Mouse (Mus musculus) heart, postnatal 0 days (tissue): ENCODE measurements around the gene Thap3. TPM values are rescaled to one million over a fixed set of nuclear protein-coding genes. Genes with fewer than 3 reads are reported as not detected.

Source experiments
- ATAC-seq: fragments of 200-750 bp; cut with Nextera tagmentation; 2 replicates; pipeline ENCODE4 v1.8.0; 2017; ENCODE audit warnings: low read depth, moderate number of reproducible peaks, moderate library complexity; ENCODE audit not compliant: insufficient read depth
- DNase-seq: peaks from one replicate; pipeline ENCODE4 v3.0.0-alpha.2; 2016; ENCODE audit warnings: low spot score
- H3K27ac ChIP-seq: fragments of 300-500 bp; sonication (generic); 2 replicates; pipeline ENCODE4 v1.5.1; 2014; ENCODE audit warnings: low read depth, mild to moderate bottlenecking
- H3K27me3 ChIP-seq: fragments of 300-500 bp; sonication (generic); 2 replicates; pipeline ENCODE4 v1.6.1; 2014; ENCODE audit warnings: low read length, mixed read lengths; ENCODE audit not compliant: control insufficient read depth, insufficient read depth
- H3K36me3 ChIP-seq: fragments of 300-500 bp; sonication (generic); replicated peaks from 2 replicates; pipeline ENCODE4 v1.6.1; 2014; ENCODE audit warnings: low read length, mixed read lengths; ENCODE audit not compliant: control insufficient read depth, insufficient read depth
- H3K4me1 ChIP-seq: fragments of 300-500 bp; sonication (generic); 2 replicates; pipeline ENCODE4 v1.6.1; 2014; ENCODE audit warnings: antibody characterized with exemption; ENCODE audit not compliant: control insufficient read depth, insufficient read depth
- H3K4me2 ChIP-seq: fragments of 300-500 bp; sonication (generic); 2 replicates; pipeline ENCODE4 v1.6.1; 2014; ENCODE audit warnings: low read depth, mild to moderate bottlenecking, low read length, moderate library complexity
- H3K4me3 ChIP-seq: fragments of 300-500 bp; sonication (generic); 2 replicates; pipeline ENCODE4 v1.5.1; 2014; ENCODE audit warnings: low read depth, low read length
- H3K9ac ChIP-seq: fragments of 300-500 bp; sonication (generic); replicated peaks from 2 replicates; pipeline ENCODE4 v1.6.1; 2014; ENCODE audit warnings: low read depth, low read length, mixed read lengths
- H3K9me3 ChIP-seq: fragments of 300-500 bp; sonication (generic); replicated peaks from 2 replicates; pipeline ENCODE4 v1.6.1; 2016; ENCODE audit warnings: low read length; ENCODE audit not compliant: control insufficient read depth
- CTCF ChIP-seq: IDR thresholded peaks from 2 replicates; pipeline ENCODE4 v1.5.1; 2016; ENCODE audit warnings: antibody characterized with exemption, control low read depth, low read depth
- EP300 ChIP-seq: IDR thresholded peaks from 2 replicates; pipeline ENCODE4 v1.6.1; 2016; ENCODE audit warnings: antibody characterized with exemption, low read depth
- WGBS: fragments of 180-500 bp; shearing (Covaris S2); extraction: QIAGEN DNeasy Blood & Tissue Kit; methylation state at CpG from one replicate; pipeline ENCODE4 v1.1.7; 2014; 5-methylcytosine and 5-hydroxymethylcytosine counted together
- polyA plus RNA-seq: library from polyadenylated mRNA; unstranded; fragments of >200 nt; fragmentation: Nextera tagmentation; extraction: Ambion mirVana; gene quantifications from 2 replicates; pipeline ENCODE4 v1.2.1, GENCODE M21; 2015
- total RNA-seq: library from RNA; depleted of rRNA; stranded (reverse); fragments of >200 nt; gene quantifications from 2 replicates; pipeline ENCODE4 v1.2.3, GENCODE M21; 2014; ENCODE audit warnings: low replicate concordance

Gene Thap3
- total and polyA plus RNA-seq, 2 experiments from 2014 or later: 22.0 to 23.2 TPM

DNA sequence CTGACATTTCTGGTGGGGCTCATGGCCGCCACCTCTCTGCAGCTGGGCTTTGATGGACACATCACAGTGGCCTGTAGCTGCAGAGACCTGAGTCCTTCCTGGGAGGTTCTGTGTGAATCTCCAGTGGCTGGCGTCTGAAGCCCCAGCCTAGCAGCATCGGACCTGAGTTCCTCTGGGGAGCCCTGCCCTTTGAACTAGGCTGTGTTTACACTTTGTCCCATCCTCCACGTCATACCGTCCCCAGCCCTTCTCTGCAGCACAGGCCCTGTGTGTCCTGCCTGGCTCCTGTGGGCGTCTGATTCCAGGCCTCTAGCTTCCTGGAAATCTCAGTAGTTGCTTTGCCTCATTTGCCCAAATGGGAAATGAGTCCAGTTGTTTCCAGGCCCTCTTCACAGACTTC, 35.6 kb downstream of the Thap3 start:
- no peak overlapping the region for H3K4me3 ChIP-seq
- H3K27me3 ChIP-seq: no peaks in the 10 kb centered on the region
- H3K27ac ChIP-seq: no peak overlapping the region
- no peak for TF ChIP-seq CTCF
- no peak for TF ChIP-seq EP300
- H3K9me3 ChIP-seq: no peaks in the 10 kb centered on the region
- peaks cover 56% of the 10 kb centered on the region for H3K36me3 ChIP-seq
- no peak overlapping the region for H3K4me2 ChIP-seq
- WGBS: 76% methylated on average over 6 of the region's 6 CpGs
- H3K9ac ChIP-seq: no peak overlapping the region
- DNase-seq (no peak), ATAC-seq (no peak)
- peaks cover 12% of the 10 kb centered on the region for H3K4me1 ChIP-seq

DNA sequence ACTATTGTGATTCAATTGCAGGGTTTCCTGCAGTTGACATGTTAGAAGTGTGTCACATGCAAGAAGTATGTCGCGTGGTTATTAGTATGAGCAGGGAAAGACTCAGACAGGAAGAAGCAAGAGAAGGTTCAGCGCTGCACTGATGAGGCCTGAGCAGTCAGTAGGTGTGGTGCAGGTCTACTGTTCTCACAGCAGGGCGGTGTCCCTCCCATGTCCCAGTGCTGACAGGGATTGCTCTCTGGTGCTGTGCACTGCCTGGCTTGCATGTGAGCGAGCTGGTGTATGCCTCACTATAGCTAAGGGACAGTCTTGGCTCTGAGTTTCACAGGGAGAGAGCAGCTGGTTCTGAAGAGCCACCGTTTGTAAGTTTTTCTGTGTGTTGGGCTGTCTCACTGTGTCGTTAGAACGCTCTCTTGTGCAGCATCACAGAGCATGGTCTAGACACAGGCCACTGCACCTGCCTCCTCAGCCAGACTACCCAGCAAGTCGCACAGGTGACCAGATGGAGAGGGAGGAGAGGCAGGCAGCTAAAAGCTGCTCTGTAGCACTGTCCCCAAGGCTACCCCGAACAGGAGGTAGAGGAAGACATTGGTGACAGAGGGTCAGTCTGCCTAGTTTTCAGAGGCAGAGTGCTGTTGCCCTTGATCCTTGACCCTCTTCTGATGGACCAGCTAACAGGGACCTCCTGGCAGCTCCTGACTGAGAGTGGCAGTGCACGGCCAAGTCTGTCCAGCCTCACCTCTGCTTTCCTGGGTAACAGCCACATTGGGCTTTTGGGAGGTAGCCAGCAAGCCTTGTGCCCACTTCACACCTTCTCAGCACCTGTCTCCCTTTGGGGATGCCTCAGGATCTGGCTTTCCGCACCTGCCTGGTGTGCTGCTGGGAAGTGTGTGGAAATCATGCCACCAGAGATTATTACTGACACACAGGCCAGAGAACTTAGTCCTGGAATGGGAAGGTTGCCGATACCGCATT, 40.0 kb downstream of the Thap3 start:
- H3K27me3 ChIP-seq: no peaks in the 10 kb centered on the region
- H3K4me3 ChIP-seq: no peak overlapping the region
- 69% methylated on average over 14 of the region's 14 CpGs for WGBS
- DNase-seq: no peak
- 0 out of 2 replicates have a peak overlapping the region, but pooled peaks have one; percentile 1 for H3K9ac ChIP-seq
- no peak overlapping the region for H3K4me2 ChIP-seq
- peak overlapping the region; percentile 20; the same call in 1 of the 2 replicates for H3K27ac ChIP-seq
- ATAC-seq: peak; percentile 50
- TF ChIP-seq EP300: no peak
- H3K36me3 ChIP-seq: peaks cover 20% of the 10 kb centered on the region
- H3K9me3 ChIP-seq: no peaks in the 10 kb centered on the region
- peaks cover 12% of the 10 kb centered on the region for H3K4me1 ChIP-seq

DNA sequence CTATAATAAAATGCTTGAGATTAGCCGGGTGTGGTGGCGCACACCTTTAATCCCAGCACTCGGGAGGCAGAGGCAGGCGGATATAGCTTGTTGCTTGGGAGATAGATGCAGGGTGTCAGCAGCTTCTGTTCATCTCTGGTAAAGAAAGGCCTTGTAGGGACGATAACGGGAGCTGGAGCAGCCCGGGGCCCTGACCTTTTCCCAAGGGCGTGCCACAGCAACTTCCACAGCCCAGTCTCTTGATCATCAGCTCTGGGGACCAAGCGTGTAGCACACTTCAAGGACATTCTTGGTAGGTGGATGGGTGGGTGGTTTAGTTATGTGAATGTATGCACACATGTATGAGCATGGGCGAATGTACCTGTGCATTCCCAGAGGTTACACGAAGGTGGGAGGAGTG, 42.6 kb downstream of the Thap3 start:
- no peak overlapping the region for H3K9ac ChIP-seq
- ATAC-seq (no peak; the same call in 1 of the 2 replicates), DNase-seq (no peak)
- no peaks in the 10 kb centered on the region for H3K27me3 ChIP-seq
- peaks cover 12% of the 10 kb centered on the region for H3K4me1 ChIP-seq
- no peak overlapping the region for H3K27ac ChIP-seq
- 64% methylated on average over 11 of the region's 11 CpGs for WGBS
- no peaks in the 10 kb centered on the region for H3K36me3 ChIP-seq
- no peak overlapping the region for H3K4me3 ChIP-seq
- TF ChIP-seq CTCF: no peak
- no peak for TF ChIP-seq EP300
- H3K9me3 ChIP-seq: no peaks in the 10 kb centered on the region
- no peak overlapping the region for H3K4me2 ChIP-seq

DNA sequence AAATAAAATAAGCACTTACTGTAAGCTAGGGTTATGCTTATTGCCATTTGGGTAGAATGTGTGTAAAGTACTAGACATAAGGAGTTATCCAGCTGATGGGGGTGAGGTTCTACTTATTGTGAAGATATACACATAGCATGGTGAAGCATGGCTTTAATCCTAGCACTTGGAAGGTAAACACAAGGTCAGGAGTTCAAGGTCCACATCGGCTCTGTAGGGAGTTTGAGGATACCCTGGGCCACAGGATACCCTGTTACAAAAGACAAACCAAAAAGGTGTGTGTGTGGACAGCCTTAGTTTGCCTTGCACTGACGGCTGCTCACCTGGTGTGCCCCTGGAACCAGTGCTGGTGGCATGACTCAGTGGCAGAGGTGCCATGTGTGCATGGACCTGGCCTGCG, 50.7 kb downstream of the Thap3 start:
- ATAC-seq: no peak
- no peaks in the 10 kb centered on the region for H3K36me3 ChIP-seq
- no peaks in the 10 kb centered on the region for H3K9me3 ChIP-seq
- TF ChIP-seq CTCF: no peak
- TF ChIP-seq EP300: no peak
- H3K4me2 ChIP-seq: no peak overlapping the region
- 88% methylated on average over 3 of the region's 3 CpGs for WGBS
- no peak overlapping the region for H3K4me3 ChIP-seq
- H3K4me1 ChIP-seq: peaks cover 10% of the 10 kb centered on the region
- no peaks in the 10 kb centered on the region for H3K27me3 ChIP-seq
- H3K27ac ChIP-seq: no peak overlapping the region
- H3K9ac ChIP-seq: no peak overlapping the region
- no peak for DNase-seq

DNA sequence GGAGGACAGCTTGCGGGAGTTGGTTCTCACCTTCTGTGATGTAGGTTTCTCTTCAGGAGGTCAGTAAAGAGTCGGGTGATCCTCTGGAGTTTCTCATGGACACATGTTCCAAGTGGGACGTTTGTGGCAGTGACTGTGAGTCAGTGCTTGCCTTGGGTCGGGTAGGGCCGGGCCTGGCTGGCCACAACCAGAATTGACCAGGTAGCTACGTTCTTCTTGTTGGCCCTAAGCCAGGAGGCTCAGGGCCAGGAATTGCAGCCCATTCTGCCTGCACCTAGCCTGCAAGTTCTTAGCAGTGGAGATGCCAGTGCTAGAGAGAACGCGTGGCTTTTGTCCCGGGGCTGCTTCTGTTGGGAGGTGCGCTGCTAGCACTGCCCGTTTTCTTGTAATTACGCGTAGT, 51.4 kb downstream of the Thap3 start:
- Histone ChIP-seq H3K36me3 (no peaks in the 10 kb centered on the region), H3K27ac (no peak overlapping the region), H3K4me1 (peaks cover 10% of the 10 kb centered on the region), H3K27me3 (no peaks in the 10 kb centered on the region), H3K9ac (no peak overlapping the region), H3K9me3 (no peaks in the 10 kb centered on the region), H3K4me2 (no peak overlapping the region), H3K4me3 (no peak overlapping the region)
- ATAC-seq: no peak
- TF ChIP-seq CTCF (no peak), EP300 (no peak)
- WGBS: 72% methylated on average over 13 of the region's 13 CpGs
- no peak for DNase-seq
